Mouse (Mus musculus) neural tube, postnatal 0 days (tissue): ENCODE measurements around the gene Emc10. TPM values are rescaled to one million over a fixed set of nuclear protein-coding genes. Genes with fewer than 3 reads are reported as not detected.

Source experiments
- microRNA-seq: library from miRNA; unstranded; fragments of <30 nt; microRNA quantifications from one replicate; pipeline ENCODE4, GENCODE M21; 2016
- polyA plus RNA-seq: library from polyadenylated mRNA; unstranded; fragments of >200 nt; fragmentation: Nextera tagmentation; extraction: Ambion mirVana; gene quantifications from 2 replicates; pipeline ENCODE4 v1.2.1, GENCODE M21; 2015

Gene Emc10
- polyA plus RNA-seq = 183 and 194 TPM in 2 replicates

GRCm38 (mm10) chr7:44495992-44496770, at the start of gene Emc10, which contains the start of gene Fam71e1:
Emc10 (minus strand) TSS chr7:44496529.
Fam71e1 (plus strand) TSS chr7:44496581.

GRCm38 (mm10) chr7:44531946-44532732, 35.8 kb upstream of the Emc10 start, which contains the start of gene Spib:
Spib (minus strand) TSS chr7:44532071.

DNA sequence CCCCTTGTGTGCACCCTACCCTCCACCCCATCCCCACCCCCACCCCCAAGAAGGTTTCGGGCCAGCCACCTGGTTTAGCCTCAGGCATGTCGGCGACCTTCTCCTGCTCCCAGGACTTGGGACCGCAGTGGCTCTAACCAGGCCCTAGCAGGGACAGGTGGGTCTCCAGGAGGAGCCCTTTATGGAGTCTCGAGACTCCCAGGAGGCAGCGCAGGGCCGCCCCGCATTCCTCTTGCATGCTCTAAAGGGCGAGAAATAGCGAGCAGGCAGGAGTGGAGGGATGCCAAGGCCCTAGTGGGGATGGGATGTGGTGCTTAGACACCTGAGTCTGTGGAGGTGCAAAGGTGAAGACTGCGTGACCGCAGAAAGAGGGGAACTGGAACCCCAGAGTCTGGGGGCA, 28.2 kb upstream of the Emc10 start, which contains the start of gene Mybpc2:
TSS of gene Mybpc2 (minus strand) at position 155 of the 400 bp plus-strand sequence.

GRCm38 (mm10) chr7:44467811-44468411, 28.4 kb downstream of the Emc10 start, which contains the start of gene Josd2:
Josd2 (plus strand) TSS chr7:44467980.

DNA sequence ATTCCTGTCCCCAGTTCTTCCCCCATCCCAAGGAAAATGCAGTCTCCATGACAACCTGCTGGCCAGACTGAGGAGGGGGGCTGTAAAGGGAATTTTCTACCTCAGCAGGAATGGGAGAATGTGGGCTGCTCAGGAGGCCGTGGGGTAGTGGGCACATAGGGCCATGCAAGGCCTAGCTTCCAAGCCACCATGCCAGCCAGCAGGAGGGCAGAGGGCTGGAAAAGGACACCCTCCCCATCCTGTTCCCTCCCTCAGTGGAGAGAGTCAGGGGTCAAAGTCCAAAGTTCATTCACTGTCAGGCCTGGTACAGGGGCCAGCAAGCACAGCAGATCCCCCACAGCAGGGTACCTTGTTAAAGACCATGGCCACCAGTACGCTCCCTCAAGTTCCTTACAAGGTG, 31.2 kb downstream of the Emc10 start, which contains the start of gene Aspdh:
TSS of gene Aspdh (plus strand) at position 281 of the 400 bp plus-strand sequence.

Small RNA genes lying within 50 kb of the gene (microRNA-seq; reads per million reads assigned to microRNA genes)
- gene Mir7052 (not detected), gene Mir7053 (not detected)

Other genes with a start within 250 kb of the Emc10 start
- gene 1700028J19Rik, start 249.8 kb downstream of the Emc10 start, polyA plus RNA-seq = 2.0 and 2.2 TPM in 2 replicates
- 180 and 195 TPM in 2 replicates for gene 2410002F23Rik, start 249.8 kb downstream of the Emc10 start, polyA plus RNA-seq
- not detected in 2 replicates for gene Acp4, start 239.2 kb downstream of the Emc10 start, polyA plus RNA-seq
- not detected in 2 replicates for gene Gm15517, start 235.1 kb downstream of the Emc10 start, polyA plus RNA-seq
- 5.7 and 7.1 TPM in 2 replicates for gene Clec11a, start 189.6 kb downstream of the Emc10 start, polyA plus RNA-seq
- 52.8 and 59.3 TPM in 2 replicates for gene Shank1, start 186.3 kb downstream of the Emc10 start, polyA plus RNA-seq
- gene Syt3, start 112.4 kb downstream of the Emc10 start, polyA plus RNA-seq = 100 and 108 TPM in 2 replicates
- 4.4 and 6.2 TPM in 2 replicates for gene 1700008O03Rik, start 110.7 kb downstream of the Emc10 start, polyA plus RNA-seq
- 27.6 and 27.7 TPM in 2 replicates for gene Lrrc4b, start 67.5 kb downstream of the Emc10 start, polyA plus RNA-seq
- 1.8 and 2.4 TPM in 2 replicates for gene Aspdh, start 31.1 kb downstream of the Emc10 start, polyA plus RNA-seq
- 37.0 and 40.2 TPM in 2 replicates for gene Josd2, start 28.5 kb downstream of the Emc10 start, polyA plus RNA-seq
- gene Fam71e1, start 52 bp upstream of the Emc10 start, polyA plus RNA-seq = 21.1 and 31.4 TPM in 2 replicates
- 0.20 and 0.36 TPM in 2 replicates for gene Mybpc2, start 28.1 kb upstream of the Emc10 start, polyA plus RNA-seq
- gene Spib, start 35.5 kb upstream of the Emc10 start, polyA plus RNA-seq = 0.32 TPM in 1 of 2 replicates, not detected in the other
- 9.2 and 10.7 TPM in 2 replicates for gene Pold1, start 52.3 kb upstream of the Emc10 start, polyA plus RNA-seq
- 47.5 and 53.6 TPM in 2 replicates for gene Nr1h2, start 57.4 kb upstream of the Emc10 start, polyA plus RNA-seq
- 0.62 and 1.2 TPM in 2 replicates for gene Napsa, start 75.9 kb upstream of the Emc10 start, polyA plus RNA-seq
- gene Kcnc3, start 94.1 kb upstream of the Emc10 start, polyA plus RNA-seq = 11.6 and 11.9 TPM in 2 replicates
- 9.5 and 11.4 TPM in 2 replicates for gene Myh14, start 174.3 kb upstream of the Emc10 start, polyA plus RNA-seq
- gene Izumo2, start 212.2 kb upstream of the Emc10 start, polyA plus RNA-seq = not detected in 2 replicates